Mouse (Mus musculus) heart, embryonic 11.5 days (tissue): ENCODE results near the gene Slc46a3. TPM values are rescaled to one million over a fixed set of nuclear protein-coding genes. Genes with fewer than 3 reads are reported as not detected.

ENCODE experiments used
- ATAC-seq: fragments of 200-750 bp; cut with Nextera tagmentation; replicated peaks from 2 replicates; pipeline ENCODE4 v1.8.0; 2017; ENCODE audit warnings: moderate library complexity; ENCODE audit not compliant: insufficient number of reproducible peaks, low FRiP score, low TSS enrichment
- H3K27ac ChIP-seq: fragments of 300-500 bp; sonication (generic); 2 replicates; pipeline ENCODE4 v1.5.1; 2014; ENCODE audit warnings: mild to moderate bottlenecking, low read depth, low read length
- H3K27me3 ChIP-seq: fragments of 300-500 bp; sonication (generic); 2 replicates; pipeline ENCODE4 v1.6.1; 2014; ENCODE audit warnings: mild to moderate bottlenecking, low read length, mixed read lengths; ENCODE audit not compliant: control insufficient read depth, insufficient read depth
- H3K36me3 ChIP-seq: fragments of 300-500 bp; sonication (generic); 2 replicates; pipeline ENCODE4 v1.6.1; 2014; ENCODE audit warnings: mild to moderate bottlenecking, low read length, moderate library complexity, mixed read lengths; ENCODE audit not compliant: control insufficient read depth, insufficient read depth
- H3K4me1 ChIP-seq: fragments of 300-500 bp; sonication (generic); 2 replicates; pipeline ENCODE4 v1.6.1; 2014; ENCODE audit warnings: low read length; ENCODE audit not compliant: control insufficient read depth, insufficient read depth
- H3K4me2 ChIP-seq: fragments of 300-500 bp; sonication (generic); 2 replicates; pipeline ENCODE4 v1.6.1; 2014; ENCODE audit warnings: mild to moderate bottlenecking, moderate library complexity
- H3K4me3 ChIP-seq: fragments of 300-500 bp; sonication (generic); 2 replicates; pipeline ENCODE4 v1.5.1; 2014; ENCODE audit warnings: low read depth, low read length
- H3K9ac ChIP-seq: fragments of 300-500 bp; sonication (generic); 2 replicates; pipeline ENCODE4 v1.6.1; 2014; ENCODE audit warnings: mild to moderate bottlenecking, low read depth, low read length, moderate library complexity
- H3K9me3 ChIP-seq: fragments of 300-500 bp; sonication (generic); replicated peaks from 2 replicates; pipeline ENCODE4 v1.6.1; 2016; ENCODE audit warnings: low read length; ENCODE audit not compliant: control insufficient read depth
- WGBS: fragments of 180-500 bp; shearing (Covaris S2); extraction: QIAGEN DNeasy Blood & Tissue Kit; methylation state at CpG from one replicate; pipeline ENCODE4 v1.1.7; 2014; ENCODE audit not compliant: insufficient replicate concordance; 5-methylcytosine and 5-hydroxymethylcytosine counted together
- polyA plus RNA-seq: library from polyadenylated mRNA; unstranded; fragments of >200 nt; fragmentation: Nextera tagmentation; extraction: Ambion mirVana; gene quantifications from 2 replicates; pipeline ENCODE4 v1.2.1, GENCODE M21; 2014

Slc46a3 gene
- polyA plus RNA-seq, 1 experiment from 2014 or later, result 4.7 TPM

DNA sequence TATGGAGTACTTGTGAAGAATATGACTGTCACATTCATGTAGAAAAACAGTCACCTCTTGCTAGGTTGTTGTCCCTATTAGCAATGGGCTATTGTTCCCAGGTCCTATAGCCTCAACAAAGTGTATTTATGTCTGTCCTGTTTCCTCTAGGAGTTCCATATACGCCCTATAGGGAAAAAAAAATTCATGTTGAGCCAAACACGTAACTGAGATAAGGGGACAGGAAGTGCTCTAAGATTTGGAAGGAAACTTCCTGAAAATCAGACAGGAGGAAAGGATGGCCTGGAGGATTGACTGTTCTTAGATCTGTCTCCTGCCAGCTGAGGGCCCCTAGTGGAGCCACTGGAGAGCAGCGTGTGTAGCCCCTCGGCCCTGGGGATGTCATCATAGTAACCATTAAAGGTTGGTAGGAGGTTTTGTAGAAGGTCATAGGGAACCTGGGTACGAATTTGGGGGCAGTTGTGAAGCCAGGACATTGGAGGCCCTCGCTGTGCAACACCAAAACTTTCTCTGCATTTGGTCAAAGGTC is 20.5 kb upstream of the Slc46a3 start:
- no peaks in the 10 kb centered on the region for H3K36me3 ChIP-seq
- no peak for ATAC-seq
- no peak overlapping the region for H3K4me2 ChIP-seq
- no peak overlapping the region for H3K4me3 ChIP-seq
- WGBS, result 45% methylated on average over 6 of the region's 6 CpGs
- H3K9ac ChIP-seq, result no peak overlapping the region
- peaks cover 5% of the 10 kb centered on the region for H3K4me1 ChIP-seq
- H3K9me3 ChIP-seq, result 0 out of 2 replicates have a peak, but pooled peaks cover 2% of the 10 kb centered on the region
- H3K27ac ChIP-seq, result peak overlapping the region; percentile 35; the same call in 1 of the 2 replicates
- H3K27me3 ChIP-seq, result no peaks in the 10 kb centered on the region

DNA sequence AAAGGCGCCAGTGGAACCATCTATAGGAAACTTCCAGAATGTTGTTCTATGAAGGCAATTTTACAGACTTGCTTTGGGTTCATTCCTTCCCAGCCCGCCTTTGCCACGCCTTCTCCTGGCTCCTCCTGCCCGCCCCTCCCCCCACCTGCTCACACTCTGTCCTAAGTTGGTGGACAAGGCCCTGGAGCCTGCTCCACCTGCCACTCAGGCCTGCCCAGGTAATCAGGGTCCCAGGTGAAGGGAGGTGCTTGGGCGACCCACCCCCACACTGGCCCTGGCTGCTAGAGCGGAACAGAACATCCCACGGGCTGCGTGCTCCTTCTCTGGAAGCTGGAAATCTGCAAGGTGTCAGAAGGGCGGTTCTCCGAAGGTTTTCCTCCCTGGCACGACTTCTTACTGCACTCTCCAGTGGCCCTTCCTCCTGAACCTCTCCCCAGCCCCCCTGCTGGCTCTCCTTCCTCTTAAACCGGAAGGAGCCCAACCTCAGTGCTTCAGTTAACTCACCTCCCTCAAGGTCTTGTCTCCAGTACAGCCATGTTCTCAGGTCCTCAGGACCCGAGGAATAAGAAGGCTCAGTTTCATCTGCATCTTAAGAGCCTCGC is 18.7 kb upstream of the Slc46a3 start:
- Histone ChIP-seq H3K9ac (no peak overlapping the region), H3K27ac (no peak overlapping the region), H3K4me3 (no peak overlapping the region), H3K4me1 (peaks cover 5% of the 10 kb centered on the region), H3K27me3 (no peaks in the 10 kb centered on the region), H3K4me2 (peak overlapping the region; percentile 27), H3K36me3 (no peaks in the 10 kb centered on the region), H3K9me3 (0 out of 2 replicates have a peak, but pooled peaks cover 2% of the 10 kb centered on the region)
- ATAC-seq, result no peak
- 31% methylated on average over 14 of the region's 14 CpGs for WGBS

DNA sequence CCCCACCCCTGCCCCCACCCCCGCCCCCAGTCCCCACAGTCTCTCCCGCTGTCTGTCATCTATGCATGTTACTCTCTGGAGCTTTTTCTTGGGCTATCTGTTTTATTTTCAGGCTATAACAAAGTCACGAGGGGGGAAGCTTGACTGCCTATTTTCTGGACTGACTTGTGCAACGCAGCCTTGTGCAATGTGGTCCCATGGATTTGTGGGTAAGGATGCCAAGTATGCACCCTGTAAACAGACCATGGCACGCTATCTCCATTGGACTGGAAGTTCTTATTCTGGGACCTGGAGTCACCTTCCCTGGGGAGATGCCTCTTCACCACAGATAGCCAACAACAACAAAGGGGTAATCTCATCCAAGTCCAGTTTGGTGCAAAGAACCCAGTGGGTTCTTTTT is 17.1 kb upstream of the Slc46a3 start:
- no peak for ATAC-seq
- H3K27ac ChIP-seq, result no peak overlapping the region

DNA sequence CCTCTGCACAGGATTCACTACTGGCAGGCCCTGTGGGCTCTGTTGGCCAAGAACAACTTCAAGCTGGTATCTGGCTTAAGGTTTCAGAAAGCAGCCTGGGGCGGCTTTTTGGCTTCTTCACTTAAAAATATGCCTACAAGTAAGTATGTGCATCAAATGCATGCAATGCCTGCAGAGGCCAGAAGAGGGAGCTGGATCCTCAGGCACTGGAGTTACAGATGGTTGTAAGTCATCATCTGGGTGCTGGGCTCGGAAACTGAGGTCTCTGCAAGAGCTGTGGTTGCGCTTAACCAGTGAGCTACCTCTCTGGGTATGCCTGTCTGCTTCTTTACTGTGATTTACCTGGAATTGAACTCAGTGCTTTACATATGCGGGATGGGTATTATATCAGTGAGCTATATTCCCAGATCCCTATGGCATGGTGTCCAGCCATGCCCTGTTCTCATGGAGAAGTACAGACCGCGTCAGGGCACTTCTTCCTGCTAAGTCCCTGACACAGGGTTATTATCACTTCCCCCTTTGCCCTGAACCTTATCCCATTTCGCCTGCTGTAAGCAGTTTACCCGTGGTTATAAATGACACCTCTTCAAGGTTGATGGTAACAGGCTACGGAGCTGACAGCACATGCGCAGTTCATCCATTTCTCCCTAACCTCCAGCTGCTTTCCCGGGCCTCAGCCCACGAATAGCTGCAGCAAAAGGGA is 16.3 kb upstream of the Slc46a3 start:
- peaks cover 5% of the 10 kb centered on the region; the same call in 1 of the 2 replicates for H3K4me1 ChIP-seq
- H3K4me3 ChIP-seq, result no peak overlapping the region
- no peak for ATAC-seq
- no peaks in the 10 kb centered on the region for H3K27me3 ChIP-seq
- H3K9me3 ChIP-seq, result peaks cover 4% of the 10 kb centered on the region; the same call in 1 of the 2 replicates
- H3K36me3 ChIP-seq, result no peaks in the 10 kb centered on the region
- 75% methylated on average over 12 of the region's 12 CpGs for WGBS
- H3K4me2 ChIP-seq, result no peak overlapping the region
- no peak overlapping the region for H3K27ac ChIP-seq
- H3K9ac ChIP-seq, result no peak overlapping the region

More for the DNA sequence above, 17.1 kb upstream of the Slc46a3 start:
- peaks cover 4% of the 10 kb centered on the region; the same call in 1 of the 2 replicates for H3K9me3 ChIP-seq
- WGBS, result 74% methylated on average over 5 of the region's 5 CpGs
- no peak overlapping the region for H3K4me3 ChIP-seq
- no peaks in the 10 kb centered on the region for H3K36me3 ChIP-seq
- no peaks in the 10 kb centered on the region for H3K27me3 ChIP-seq
- H3K4me1 ChIP-seq, result peaks cover 5% of the 10 kb centered on the region; the same call in 1 of the 2 replicates
- no peak overlapping the region for H3K4me2 ChIP-seq
- no peak overlapping the region for H3K9ac ChIP-seq

DNA sequence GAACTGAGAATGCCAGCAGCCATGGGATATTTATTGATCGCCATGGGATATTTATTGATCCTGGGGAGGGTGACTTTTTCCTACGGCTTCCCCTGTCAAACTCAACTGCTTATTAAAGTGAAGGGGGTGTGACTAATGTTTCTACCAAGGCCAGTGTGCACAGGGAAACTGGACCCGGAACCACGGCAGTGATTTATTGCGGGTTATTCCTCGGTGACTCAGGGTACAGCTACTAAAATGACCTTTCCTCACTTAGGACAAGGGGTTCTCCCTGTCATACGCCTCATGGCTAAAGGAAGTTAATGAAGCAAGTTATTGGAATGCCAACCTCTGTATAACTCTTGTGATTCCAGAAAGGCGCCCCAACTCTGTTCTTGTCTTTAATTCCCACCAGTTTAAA is 13.2 kb upstream of the Slc46a3 start:
- ATAC-seq, result no peak
- Histone ChIP-seq H3K4me2 (no peak overlapping the region), H3K27me3 (no peaks in the 10 kb centered on the region), H3K4me3 (no peak overlapping the region), H3K36me3 (no peaks in the 10 kb centered on the region), H3K27ac (no peak overlapping the region), H3K9me3 (peaks cover 4% of the 10 kb centered on the region; the same call in 1 of the 2 replicates), H3K4me1 (no peaks in the 10 kb centered on the region), H3K9ac (no peak overlapping the region)
- WGBS, result 83% methylated on average over 8 of the region's 8 CpGs

DNA sequence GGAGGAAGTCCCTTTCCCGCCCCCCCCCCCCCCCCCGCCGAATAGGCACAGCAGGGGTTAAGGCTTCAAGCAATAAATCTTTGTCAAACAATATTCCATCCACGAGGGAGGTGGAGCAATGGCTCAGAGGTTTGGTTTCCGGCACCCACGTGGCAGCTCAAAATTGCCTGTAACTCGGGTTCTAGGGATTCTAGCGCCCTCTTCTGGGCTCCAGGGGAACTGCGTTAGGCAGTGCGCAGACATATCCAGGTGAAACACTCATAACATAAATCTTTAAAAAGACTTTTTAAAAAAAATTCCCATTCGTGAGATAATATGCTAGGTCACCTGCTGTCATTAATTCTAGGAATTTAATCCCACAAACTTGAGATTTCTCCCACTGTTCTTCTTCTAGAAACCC is 12.5 kb upstream of the Slc46a3 start:
- 57% methylated on average over 11 of the region's 11 CpGs for WGBS
- no peak for ATAC-seq
- H3K9ac ChIP-seq, result no peak overlapping the region

DNA sequence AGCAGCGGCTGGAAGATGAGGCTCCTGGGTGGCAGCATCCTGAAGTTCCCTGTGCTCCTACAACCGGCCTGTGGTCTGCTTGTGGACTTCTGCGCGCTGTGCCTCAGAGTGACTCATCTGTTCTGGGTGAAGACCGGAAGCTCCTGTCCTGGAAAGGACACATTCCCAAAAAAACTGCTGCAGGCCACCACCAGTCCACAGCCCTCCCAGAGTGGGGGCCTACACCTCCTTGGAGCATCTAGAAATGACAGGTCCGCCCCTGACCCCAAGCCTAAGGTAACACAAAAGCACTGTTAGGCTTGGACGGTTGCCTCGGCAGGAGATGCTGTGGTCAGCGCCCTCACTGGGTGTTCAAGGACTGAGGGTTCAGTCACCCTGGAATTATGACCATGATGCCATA is 8.6 kb upstream of the Slc46a3 start:
- WGBS, result 80% methylated on average over 9 of the region's 9 CpGs
- Histone ChIP-seq H3K27ac (no peak overlapping the region), H3K4me3 (no peak overlapping the region), H3K27me3 (no peaks in the 10 kb centered on the region), H3K9ac (no peak overlapping the region), H3K4me1 (no peaks in the 10 kb centered on the region), H3K36me3 (no peaks in the 10 kb centered on the region), H3K4me2 (no peak overlapping the region), H3K9me3 (peaks cover 2% of the 10 kb centered on the region; the same call in 1 of the 2 replicates)
- ATAC-seq, result no peak

More for the DNA sequence above, 12.5 kb upstream of the Slc46a3 start:
- no peaks in the 10 kb centered on the region for H3K36me3 ChIP-seq
- no peak overlapping the region for H3K27ac ChIP-seq
- no peak overlapping the region for H3K4me2 ChIP-seq
- H3K4me3 ChIP-seq, result no peak overlapping the region
- peaks cover 4% of the 10 kb centered on the region; the same call in 1 of the 2 replicates for H3K9me3 ChIP-seq
- H3K4me1 ChIP-seq, result no peaks in the 10 kb centered on the region
- no peaks in the 10 kb centered on the region for H3K27me3 ChIP-seq

DNA sequence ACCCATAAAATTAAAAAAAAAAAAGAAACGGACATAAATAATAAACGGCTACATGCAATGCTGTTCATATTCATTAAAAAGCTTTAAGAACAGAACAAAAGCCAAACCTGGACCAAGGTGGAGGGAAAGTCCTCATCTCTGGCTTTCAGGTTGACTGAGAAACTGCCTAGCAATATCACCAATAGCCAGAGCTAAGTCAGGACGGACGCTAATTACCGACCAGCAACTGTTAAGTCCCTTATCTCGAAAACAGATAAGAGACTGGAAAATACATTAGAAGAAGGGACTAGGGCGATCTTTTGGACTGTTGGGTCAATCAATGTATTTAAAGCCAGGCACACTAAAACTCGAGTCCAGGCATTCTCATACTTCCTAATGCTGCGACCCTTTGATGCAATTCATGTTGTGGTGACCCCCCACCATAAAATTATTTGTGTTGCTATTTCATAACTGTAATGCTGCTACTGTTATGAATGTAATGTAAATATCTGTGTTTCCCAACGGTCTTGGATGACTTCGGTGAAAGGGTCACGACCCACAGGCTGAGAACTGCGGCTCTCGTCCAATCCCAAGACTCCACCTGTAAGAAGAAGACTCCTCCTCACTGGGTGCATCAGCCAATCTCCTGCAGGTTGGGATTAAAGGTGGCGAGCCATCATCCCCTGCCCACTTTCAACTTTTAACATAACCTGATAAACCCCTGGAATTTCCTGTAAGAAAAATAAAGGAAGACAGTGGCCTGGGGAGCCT is 7.6 kb upstream of the Slc46a3 start:
- Histone ChIP-seq H3K4me2 (no peak overlapping the region), H3K4me1 (no peaks in the 10 kb centered on the region), H3K27me3 (no peaks in the 10 kb centered on the region), H3K36me3 (no peaks in the 10 kb centered on the region), H3K27ac (no peak overlapping the region), H3K9me3 (peaks cover 2% of the 10 kb centered on the region; the same call in 1 of the 2 replicates), H3K9ac (no peak overlapping the region), H3K4me3 (no peak overlapping the region)
- no peak for ATAC-seq
- WGBS, result 49% methylated on average over 15 of the region's 15 CpGs
